Mouse (Mus musculus): ENCODE results near the gene Tyrobp. TPM values are rescaled to one million over a fixed set of nuclear protein-coding genes. Genes with fewer than 3 reads are reported as not detected.
A peak's percentile ranks its signal among the peaks of the same experiment; 100 is the strongest.

The Tyrobp gene
- total RNA-seq (2021) = 10 to 100 TPM; 21.9 to 24.0 TPM
- long read RNA-seq, transcript Tyrobp-202 (5 exons, 597 nt) = major isoform, 12 of 15 reads
- long read RNA-seq, partial matches to known transcripts = 1 of 15 reads
- long read RNA-seq, other reads (novel, unspliced or antisense) = 1 of 15 reads

DNA sequence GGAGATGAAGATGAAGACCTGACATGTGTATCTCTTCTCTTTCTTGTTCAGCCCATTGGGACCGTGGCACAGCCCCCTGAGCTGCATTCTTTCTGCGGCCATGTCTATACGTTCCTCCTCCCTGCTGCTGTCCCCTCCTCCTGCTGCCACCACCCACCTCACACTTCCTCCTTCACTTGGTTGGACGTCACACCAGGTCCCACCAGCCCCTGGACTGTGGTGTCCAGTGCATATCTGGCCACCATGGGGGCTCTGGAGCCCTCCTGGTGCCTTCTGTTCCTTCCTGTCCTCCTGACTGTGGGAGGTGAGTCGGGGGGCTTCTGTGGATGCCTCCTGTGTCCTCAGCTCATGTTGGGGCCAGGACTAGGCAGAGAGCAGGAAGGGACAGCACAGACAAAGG lies at the start of gene Tyrobp:
Tyrobp (plus strand) TSS at position 165 of the 400 bp plus-strand sequence.
- DNase-seq (ENCODE audit: low spot score in 2 of 2) = no peak

DNA sequence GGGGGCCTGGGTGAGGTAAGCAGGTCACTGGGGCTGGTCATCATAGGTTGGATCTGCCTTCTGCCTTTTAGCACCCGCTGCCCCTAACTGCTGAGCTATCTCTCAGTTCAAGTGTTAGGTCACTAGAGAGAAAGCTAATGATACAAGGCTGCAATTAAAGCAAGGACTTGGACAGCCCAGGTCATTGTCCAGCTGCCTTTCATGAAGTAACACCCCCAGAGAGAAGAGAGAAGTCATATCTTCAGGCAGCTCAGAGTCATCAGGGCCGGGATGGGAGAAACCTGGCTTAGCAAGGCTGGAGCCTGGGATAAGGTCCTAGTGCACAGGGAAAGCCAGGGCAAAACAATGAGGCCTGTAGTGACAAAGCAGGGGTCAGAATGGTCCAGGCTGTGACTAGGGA lies 46.1 kb upstream of the Tyrobp start:
- no peak for DNase-seq (ENCODE audit: low spot score in 2 of 2)

DNA sequence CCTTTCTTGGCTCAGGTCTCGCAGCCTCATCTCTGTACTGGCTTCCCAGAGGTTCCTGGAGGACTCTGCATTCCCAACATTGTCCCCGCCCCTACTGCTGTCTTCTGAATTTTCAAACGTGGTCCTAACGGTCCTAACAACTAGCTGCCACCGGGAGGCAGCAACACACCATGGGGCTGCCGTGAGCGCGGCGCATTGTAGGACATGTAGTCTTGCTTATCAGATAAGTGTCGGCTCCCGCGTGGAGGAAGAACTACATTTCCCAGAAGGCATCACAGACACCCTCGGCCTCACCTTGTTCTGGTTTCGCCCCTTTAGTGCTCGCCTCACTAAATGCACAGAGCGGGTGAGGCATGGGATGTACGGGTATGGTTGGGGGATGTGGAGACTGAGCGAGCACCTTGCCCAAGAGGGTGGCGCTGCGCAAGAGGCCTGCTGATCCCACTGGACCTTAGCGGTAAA lies 40.0 kb upstream of the Tyrobp start:
- DNase-seq (ENCODE audit: low spot score in 2 of 2) = peak; percentile 90 to 93

DNA sequence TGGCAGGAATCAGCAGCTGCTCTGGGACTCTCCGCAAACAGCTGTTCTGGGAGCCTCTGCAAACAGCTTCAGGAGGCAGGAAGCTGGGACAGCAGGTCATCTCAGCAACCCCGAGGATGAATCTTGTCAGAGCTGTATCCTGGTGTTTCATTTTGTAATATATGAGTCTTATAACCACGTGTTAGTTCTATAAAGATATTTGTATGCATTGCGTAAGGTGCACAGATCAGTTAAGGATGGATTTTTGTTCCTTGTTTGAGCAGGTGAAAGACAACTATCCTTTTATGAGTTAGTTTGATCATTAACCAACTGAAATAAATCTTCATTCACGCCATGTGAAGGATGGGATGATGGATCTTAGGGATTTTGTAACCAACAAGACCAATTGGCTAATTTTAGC lies 33.5 kb upstream of the Tyrobp start:
- DNase-seq (ENCODE audit: low spot score in 2 of 2) = no peak

DNA sequence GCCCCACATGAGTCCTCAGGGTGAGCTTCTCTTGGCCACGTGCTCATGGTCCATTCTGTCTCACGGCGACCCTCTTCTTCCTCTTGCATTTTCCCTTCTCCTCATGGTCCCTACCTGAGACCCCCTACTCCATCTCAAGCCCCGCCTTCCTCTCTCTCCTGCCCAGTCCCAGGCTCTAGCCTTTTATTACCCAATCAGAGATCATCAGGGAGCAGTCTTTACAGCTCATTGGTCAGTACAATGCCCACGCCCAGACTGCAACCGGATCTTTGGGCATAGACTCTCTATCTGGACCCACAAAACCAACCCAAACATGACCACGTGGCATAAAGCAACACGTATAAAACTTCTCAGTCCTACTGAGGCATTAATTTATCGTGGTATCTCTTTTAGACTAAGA lies 29.5 kb upstream of the Tyrobp start:
- no peak for DNase-seq (ENCODE audit: low spot score in 2 of 2)

DNA sequence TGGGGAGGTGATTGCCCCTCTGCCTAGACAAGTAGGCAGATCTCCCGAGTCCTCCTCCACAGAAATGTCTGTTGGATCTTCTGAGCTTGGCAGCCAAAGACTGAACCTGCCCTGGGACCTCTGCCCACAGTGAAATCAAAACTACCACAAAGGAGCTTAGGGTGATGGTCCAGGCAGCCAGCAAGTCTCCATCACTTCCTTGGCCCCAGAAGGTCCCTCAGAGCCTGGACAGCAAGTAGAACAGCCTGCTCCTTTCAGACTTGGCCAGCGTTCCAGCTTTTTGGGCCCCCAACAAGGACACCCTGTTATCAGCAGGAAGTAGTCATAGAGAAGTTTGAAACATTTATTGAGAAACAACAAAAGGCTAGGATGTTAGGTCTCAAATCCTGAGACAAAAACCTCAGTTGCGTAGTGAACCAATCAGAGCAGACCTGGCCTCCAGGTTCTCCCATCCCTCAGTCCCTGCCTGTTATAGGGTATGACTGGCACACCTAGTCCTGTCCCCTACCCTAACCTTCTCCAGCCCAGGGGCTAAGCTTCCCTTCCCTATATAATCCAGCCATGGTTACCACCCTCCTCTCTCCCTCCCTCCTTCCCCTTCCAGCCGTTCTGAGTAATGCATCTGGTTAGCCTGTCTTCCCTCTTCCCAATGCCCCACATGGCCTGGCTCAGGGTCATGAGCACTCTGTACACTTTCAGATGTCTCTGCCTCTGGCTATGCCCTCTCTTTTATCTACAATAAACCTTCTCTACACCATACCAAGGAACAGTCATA lies 20.6 kb upstream of the Tyrobp start:
- DNase-seq (ENCODE audit: low spot score in 2 of 2) = no peak

DNA sequence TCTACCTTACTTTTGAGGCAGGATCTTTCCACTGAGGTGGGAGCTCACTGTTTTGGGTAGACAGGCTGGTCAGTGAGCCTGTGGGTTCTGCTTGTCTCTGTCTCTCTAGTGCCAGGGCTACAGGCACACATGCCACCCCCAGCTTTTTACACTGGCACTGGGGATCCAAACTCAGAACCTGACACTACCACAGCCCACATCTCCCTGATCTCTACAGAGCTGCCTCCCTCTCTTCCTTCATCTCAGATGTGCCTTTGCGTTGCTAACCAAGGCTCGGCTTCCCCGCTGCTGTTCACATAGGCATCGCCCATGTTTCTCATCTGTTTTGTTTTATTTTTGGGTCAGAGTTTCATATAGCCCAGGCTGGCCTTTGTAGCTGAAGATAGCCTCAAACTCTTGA lies 19.9 kb upstream of the Tyrobp start:
- DNase-seq (ENCODE audit: low spot score in 2 of 2) = no peak

DNA sequence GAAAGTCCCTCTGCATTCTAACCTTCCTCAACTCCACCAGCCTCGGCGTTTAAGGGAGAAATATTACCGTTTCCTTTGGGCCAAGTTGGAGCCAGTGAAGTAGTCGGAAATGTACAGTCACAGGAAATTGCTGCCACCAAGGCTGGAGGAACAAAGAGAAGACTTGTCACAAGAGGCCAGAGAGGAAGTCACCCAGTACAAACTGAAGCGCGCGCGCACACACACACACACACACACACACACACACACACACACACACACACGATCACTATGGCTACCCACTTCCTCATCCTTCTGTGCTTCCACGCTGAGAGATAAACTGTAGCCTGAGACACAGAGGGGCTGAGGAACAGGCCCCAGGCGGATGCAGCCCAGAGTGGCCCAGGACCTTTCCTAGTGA lies 19.2 kb upstream of the Tyrobp start:
- DNase-seq (ENCODE audit: low spot score in 2 of 2) = peak; percentile 26 to 33

DNA sequence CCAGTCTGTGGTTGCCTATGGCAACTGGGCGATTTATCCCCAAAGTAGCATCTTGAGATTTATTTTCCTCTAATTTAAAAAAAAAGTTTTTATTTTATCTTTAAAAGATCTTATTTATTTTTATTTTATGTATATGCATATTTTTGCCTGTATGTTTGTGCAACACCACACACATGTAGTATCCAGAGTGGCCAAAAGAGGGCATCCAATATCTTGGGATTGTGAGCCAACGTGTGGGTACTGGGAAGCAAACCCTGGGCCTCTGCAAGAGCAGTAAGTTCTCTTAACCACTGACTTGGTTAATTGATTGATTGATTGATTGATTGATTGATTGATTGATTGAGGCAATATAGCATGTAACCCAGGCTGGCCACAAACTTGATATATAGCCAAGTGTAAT lies 18.7 kb upstream of the Tyrobp start:
- no peak for DNase-seq (ENCODE audit: low spot score in 2 of 2)

DNA sequence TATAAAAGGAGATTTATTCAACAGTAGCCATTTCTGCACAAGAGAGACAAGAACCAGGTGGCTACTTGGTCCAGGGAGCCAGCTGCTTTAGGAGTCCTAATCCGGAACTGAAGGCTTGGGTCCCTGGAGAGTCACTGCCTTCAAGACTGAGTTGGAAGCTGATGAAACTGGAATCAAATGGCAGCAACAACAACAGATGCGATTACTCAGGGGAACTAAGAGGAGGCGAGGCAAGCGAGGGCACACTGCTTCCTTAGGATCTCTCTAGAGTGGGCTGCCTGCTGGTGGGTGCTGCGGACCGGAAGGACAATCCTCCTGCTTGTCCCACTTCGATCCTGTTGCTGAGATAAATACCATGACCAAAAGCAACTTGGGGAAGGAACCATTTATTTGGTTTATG lies 13.9 kb upstream of the Tyrobp start:
- no peak for DNase-seq (ENCODE audit: low spot score in 2 of 2)

DNA sequence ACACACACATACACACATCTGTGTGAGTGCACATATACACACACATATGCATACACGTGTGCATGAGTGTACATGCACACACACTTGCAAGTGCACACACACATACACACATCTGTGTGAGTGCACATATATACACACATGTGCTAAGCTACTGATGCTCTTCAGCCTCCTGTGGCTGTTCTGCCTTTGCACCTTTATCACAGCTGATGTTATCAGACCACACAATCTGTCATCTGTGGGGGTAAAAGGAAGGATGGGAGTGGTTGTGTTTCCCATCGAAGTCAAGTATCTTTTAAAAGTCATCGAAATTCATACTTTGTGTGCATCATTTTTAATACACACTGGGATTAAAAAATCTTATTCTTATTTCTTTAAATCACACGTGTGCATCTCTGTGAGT lies 11.2 kb upstream of the Tyrobp start:
- no peak for DNase-seq (ENCODE audit: low spot score in 2 of 2)

DNA sequence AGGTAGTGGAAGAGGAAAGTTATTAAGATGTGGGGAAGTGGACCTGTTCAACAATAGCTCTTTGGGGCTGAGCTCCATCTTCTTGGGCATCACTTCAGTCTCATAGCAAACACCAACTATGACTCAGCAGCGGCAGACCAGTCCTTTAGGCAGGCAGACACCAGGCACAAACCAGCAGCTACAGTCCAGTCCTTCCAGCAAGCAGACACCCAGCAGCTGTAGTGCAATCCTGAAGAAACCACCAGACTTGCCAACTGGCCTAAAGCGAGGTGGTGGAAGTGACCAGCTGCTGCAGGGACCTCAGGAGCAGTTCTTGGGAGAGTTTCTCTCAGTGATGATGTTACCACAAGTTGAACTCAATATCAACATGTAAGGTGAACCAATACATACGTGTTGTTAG lies 4.9 kb upstream of the Tyrobp start:
- DNase-seq (ENCODE audit: low spot score in 2 of 2) = no peak

DNA sequence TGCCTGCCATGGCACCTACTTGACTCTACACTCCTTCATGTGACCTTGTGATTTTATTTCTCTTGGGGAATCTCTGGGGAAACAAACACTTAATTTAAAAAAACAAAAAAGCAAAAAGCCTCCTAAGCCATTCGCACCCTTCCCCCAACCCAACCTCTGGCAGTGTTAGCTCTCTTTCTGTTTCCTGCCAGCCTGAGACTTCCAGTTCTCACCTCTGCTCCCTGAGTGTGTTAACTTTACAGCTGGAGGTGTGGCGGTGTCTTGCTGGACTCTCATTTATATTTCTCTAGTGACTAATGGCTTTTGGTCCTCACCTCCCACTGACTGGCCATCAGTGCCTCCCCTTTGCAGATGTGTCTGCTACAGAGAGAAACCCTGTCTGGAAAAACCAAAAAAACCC lies 3.8 kb upstream of the Tyrobp start:
- no peak for DNase-seq (ENCODE audit: low spot score in 2 of 2)

DNA sequence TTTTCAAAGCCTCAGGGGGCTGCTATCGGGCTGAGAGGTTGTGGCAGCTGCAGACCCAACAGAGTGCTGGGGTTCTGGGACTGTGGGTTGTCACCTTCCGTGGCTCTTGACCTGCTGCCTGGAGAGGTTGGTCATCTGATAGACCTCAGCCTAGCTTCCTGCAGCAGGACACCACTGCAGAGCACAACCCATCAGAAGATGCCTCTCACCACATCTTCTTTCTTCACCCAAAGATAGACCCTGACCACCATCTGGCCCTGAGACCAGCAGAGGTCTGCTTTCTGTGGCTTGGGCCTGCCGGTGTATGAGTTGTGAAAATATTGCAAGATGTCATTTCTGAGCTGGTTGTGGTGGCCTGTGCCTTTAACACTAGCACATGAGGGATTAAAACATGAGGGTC lies 2.5 kb upstream of the Tyrobp start:
- DNase-seq (ENCODE audit: low spot score in 2 of 2) = no peak

DNA sequence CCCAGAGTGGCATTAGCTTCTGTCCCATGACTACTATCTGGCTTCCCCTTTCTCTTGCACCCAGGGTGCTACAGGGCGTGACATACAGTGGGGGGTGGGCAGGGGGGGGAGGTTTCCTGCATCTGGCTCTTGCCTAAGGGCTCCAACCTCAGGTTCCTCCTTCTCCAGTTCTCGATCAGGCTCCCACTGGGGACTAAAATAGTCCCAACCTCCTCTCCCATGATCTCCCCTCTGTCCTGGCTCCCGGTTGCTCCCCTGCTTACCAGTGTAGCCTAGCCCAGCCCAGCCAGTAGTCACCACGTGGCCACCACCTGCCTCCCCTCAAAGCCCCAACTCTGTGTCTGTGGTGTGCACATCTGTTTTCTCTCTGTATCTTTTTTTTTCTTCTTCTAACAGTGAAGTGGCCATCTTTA lies 819 bp upstream of the Tyrobp start:
- DNase-seq (ENCODE audit: low spot score in 2 of 2) = no peak

DNA sequence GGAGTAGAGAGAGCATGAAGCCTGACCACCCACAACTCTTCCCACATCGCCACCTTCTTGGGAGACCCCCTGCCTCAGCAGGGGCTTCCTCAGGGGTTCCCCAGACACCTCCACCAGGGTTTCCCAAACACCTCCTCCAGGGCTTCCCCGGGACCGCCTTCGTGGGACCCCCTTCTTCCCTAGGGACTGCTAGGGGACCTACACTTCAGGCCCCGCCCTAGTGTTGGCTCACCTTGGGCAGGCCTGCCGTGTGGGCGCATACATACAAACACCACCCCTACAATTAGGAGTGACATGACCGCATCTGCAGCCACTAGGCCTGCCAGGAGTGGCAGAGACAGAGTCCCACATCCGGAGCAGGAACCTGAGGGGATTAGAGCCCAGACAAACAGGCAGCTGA lies 4.3 kb downstream of the Tyrobp start:
- DNase-seq (ENCODE audit: low spot score in 2 of 2) = no peak

DNA sequence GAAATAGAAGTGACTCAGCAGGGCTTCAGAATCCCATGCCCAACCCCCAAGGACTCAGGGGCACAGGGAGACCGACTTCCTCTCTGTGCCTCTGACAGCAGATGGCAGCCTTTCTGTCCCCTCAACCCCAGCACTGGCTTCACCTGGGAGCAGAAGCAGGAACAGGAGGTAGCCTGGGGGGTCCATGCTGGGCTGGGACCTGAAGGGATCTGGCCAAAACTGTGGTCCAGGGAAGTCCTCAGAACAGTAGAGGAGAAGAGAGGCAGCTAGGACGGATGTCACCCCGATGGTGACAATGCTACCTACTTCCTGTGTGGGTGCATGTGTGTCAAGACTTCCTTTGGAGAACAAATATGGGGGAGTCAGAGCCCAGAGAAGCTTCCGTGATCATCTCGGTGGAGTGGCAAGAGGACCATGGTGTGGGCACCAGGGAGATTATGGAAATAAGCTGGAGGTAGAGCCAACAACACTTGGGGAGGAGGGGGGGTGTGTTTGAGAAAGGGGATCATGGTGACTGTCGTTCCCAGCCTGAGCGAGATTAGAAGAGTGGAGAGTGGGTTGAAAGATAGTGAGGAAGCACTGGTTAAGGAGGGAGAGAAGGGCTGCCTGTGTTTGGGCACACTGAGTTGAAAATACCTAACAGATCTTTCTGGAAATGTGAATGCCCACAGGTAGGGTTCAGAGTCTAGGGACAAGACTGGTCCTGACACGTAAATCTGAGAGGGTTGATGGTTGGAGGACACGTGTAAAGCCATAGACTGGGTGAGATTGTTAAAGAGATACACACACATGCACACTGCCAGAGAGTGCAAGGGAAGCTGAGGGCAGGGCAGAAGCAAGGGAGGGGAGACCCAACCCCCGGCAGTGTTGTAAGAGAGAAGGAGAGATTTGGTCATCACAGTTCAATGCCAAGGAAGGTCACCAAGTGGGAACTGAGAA lies 6.3 kb downstream of the Tyrobp start, which contains the start of gene Hcst:
Hcst (minus strand) TSS at position 294 of the 939 bp plus-strand sequence.
- no peak for DNase-seq (ENCODE audit: low spot score in 2 of 2)

DNA sequence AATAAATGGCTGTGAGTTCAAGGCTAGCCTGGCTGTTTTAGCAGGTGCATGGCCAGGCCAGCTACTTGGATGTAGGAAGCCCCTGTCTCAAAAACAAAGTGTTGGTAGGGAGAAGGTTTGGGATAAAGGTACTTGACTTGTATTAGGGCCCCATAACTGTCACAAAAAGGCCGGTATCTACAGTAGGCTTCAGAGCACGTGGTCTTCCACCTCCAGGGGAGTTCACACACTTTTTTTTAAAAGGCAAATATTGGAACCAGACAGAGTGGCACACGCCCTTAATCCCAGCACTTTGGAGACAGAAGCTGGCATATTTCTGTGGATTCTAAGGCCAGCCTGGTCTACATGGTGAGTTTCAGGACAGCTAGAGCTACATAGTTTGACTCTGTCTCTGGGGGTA lies 7.1 kb downstream of the Tyrobp start:
- DNase-seq (ENCODE audit: low spot score in 2 of 2) = no peak

DNA sequence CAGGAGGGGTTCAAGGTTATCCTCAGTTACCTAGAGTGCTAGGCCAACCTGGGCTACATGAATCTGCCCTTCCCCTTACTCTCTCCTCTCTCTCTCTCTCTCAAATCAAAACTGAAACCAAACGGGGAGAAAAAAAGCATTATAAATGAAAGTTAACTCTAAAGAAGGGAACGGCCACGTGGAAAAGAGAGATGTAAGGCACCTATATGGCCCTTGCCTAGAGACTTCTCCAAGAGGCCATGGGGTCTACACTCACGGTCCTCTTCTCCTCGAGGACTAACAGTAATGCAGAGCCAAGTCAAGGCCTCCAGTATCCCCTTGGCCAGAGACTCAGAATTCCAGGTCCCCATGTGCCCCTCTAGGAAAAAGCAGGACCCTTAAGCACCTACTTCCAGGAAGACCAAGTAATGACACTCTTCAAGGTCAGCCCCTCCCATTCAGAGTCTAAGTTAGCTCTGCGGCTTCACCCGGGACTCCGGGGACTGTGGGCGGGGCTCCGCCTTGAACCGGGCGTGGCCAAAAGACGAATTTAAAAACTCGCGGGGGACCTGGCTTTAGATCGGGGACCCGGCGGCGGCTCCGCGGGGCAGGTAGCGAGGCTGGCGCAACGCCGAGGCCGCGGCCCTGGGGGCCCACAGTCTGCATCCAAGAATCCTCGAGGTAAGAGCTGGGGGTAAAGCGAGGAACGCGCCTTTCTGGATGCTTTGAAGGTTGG lies 7.8 kb downstream of the Tyrobp start, which contains the start of gene Nfkbid:
Nfkbid (plus strand) TSS at position 558 of the 715 bp plus-strand sequence.
- DNase-seq (ENCODE audit: low spot score in 2 of 2) = peak; percentile 38 to 52

DNA sequence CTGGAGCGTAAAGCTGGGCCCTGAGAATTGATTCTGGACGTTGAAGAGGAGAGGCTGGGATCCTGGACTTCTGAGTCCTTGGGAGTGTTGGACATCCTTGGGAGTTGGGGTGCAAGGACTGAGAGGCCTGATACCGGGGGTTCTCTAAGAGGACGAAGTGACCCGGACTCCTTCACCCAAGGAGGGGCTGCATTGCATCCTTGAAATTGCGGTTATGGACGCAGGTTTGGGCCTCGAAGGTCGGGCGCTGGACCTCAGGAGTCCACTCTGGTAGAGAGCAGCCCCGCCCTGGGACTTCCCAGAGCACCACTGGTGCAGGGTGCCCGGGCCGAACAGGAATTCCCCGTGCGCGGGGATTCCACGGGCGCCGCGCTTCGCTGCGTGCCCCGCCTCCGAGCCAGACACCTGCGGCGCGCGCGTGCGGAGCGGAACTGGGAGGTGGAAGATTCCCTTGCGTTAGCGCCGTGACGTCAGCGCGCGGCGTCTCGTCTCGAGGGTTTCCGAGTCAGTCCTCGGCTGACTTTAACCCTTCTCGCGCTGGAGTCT lies 8.4 kb downstream of the Tyrobp start:
- DNase-seq (ENCODE audit: low spot score in 2 of 2) = peak; percentile 89 to 91

DNA sequence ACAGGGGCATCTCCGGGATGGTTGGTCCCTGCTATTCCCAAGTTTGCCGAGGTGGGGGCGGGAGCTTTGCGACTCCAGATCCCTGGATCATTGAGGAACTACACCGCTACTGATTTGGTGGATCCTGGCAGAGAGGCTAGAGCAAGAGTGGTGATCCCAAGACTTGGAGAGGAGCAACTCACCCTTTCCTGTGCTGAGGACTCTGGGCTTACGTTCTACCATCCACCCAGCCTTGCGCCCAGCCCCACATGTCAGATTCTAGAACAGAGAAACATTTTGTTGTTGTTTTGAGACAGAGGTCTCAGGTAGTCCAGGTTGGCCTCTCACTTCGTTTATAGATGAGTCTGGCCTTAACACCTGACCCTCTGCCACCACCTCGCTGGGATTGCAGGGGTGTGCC lies 9.0 kb downstream of the Tyrobp start:
- DNase-seq (ENCODE audit: low spot score in 2 of 2) = no peak
